Mouse (Mus musculus) G1E (cell line): ENCODE results near the gene 1110002E22Rik.

Source experiments
- CTCF ChIP-seq: IDR thresholded peaks from 2 replicates; pipeline ENCODE4 v1.5.1; 2012; ENCODE audit warnings: low read depth, low read length, inconsistent platforms, mixed read lengths
- GATA1 ChIP-seq: IDR thresholded peaks from 2 replicates; pipeline ENCODE4 v1.6.1; 2012; ENCODE audit warnings: borderline replicate concordance, low read length, inconsistent platforms, mixed read lengths
- GATA2 ChIP-seq: IDR thresholded peaks from 2 replicates; pipeline ENCODE4 v1.6.1; 2012; ENCODE audit warnings: low read depth, low read length, inconsistent platforms, borderline replicate concordance
- POLR2AphosphoS5 ChIP-seq: IDR thresholded peaks from 2 replicates; pipeline ENCODE4 v1.6.1; 2012; ENCODE audit warnings: low read depth, low read length, inconsistent platforms; ENCODE audit not compliant: insufficient replicate concordance
- TAL1 ChIP-seq: conservative IDR thresholded peaks from 2 replicates; pipeline ENCODE4 v1.6.1; 2012; ENCODE audit warnings: low read depth, low read length, inconsistent platforms, mixed read lengths

- TF ChIP-seq CTCF, result no peak
- TF ChIP-seq TAL1, result no peak
- no peak for TF ChIP-seq POLR2AphosphoS5
- TF ChIP-seq GATA1, result no peak
- no peak for TF ChIP-seq GATA2
Observed at GRCm38 (mm10) chr3:138114106-138114505, 49.3 kb downstream of the 1110002E22Rik start.
